Mouse (Mus musculus) limb, embryonic 15.5 days (tissue): Measurements from ENCODE around the gene Fut11. TPM values are rescaled to one million over a fixed set of nuclear protein-coding genes. Genes with fewer than 3 reads are reported as not detected.
"Not testable (repeated sequence)": the region's sequence is repeated elsewhere in the genome, so short reads cannot be mapped to it uniquely, and the experiment has no call there.

Experiments used
- ATAC-seq: fragments of 200-750 bp; cut with Nextera tagmentation; 2 replicates; pipeline ENCODE4 v1.8.0; 2017; ENCODE audit warnings: low read depth, moderate TSS enrichment; ENCODE audit not compliant: insufficient number of reproducible peaks, low FRiP score, low TSS enrichment
- H3K27ac ChIP-seq: fragments of 300-500 bp; sonication (generic); 2 replicates; pipeline ENCODE4 v1.5.1; 2015; ENCODE audit warnings: moderate library complexity, mild to moderate bottlenecking, inconsistent platforms
- H3K27me3 ChIP-seq: fragments of 300-500 bp; sonication (generic); 2 replicates; pipeline ENCODE4 v1.6.1; 2015; ENCODE audit warnings: inconsistent platforms
- H3K36me3 ChIP-seq: fragments of 300-500 bp; sonication (generic); 2 replicates; pipeline ENCODE4 v1.6.1; 2015; ENCODE audit warnings: inconsistent platforms
- H3K4me1 ChIP-seq: fragments of 300-500 bp; sonication (generic); 2 replicates; pipeline ENCODE4 v1.6.1; 2015; ENCODE audit warnings: inconsistent platforms
- H3K4me2 ChIP-seq: fragments of 300-500 bp; sonication (generic); 2 replicates; pipeline ENCODE4 v1.6.1; 2015; ENCODE audit warnings: mild to moderate bottlenecking, inconsistent platforms
- H3K4me3 ChIP-seq: fragments of 300-500 bp; sonication (generic); 2 replicates; pipeline ENCODE4 v1.5.1; 2015; ENCODE audit warnings: mild to moderate bottlenecking, inconsistent platforms
- H3K9ac ChIP-seq: fragments of 300-500 bp; sonication (generic); 2 replicates; pipeline ENCODE4 v1.6.1; 2015; ENCODE audit warnings: inconsistent platforms
- H3K9me3 ChIP-seq: fragments of 300-500 bp; sonication (generic); 2 replicates; pipeline ENCODE4 v1.6.1; 2016; ENCODE audit warnings: inconsistent platforms
- WGBS: fragments of 180-500 bp; shearing (Covaris S2); methylation state at CpG from one replicate; pipeline ENCODE4 v1.1.7; 2015; 5-methylcytosine and 5-hydroxymethylcytosine counted together
- polyA plus RNA-seq: library from polyadenylated mRNA; unstranded; fragments of >200 nt; fragmentation: Nextera tagmentation; extraction: Ambion mirVana; gene quantifications from 2 replicates; pipeline ENCODE4 v1.2.1, GENCODE M21; 2015

The Fut11 gene
- polyA plus RNA-seq, 1 experiment from 2014 or later: 31.9 TPM

- peaks cover 34% of the 10 kb centered on the region for H3K4me1 ChIP-seq
- peak; percentile 28; the same call in 1 of the 2 replicates for ATAC-seq
- H3K36me3 ChIP-seq: peaks cover 29% of the 10 kb centered on the region
- no peaks in the 10 kb centered on the region for H3K27me3 ChIP-seq
- WGBS: 8% methylated on average over 15 of the region's 15 CpGs
- peak overlapping the region; percentile 73 for H3K4me3 ChIP-seq
- peak overlapping the region; percentile 74 for H3K9ac ChIP-seq
- H3K9me3 ChIP-seq: no peaks in the 10 kb centered on the region
- peak overlapping the region; percentile 55 for H3K4me2 ChIP-seq
- H3K27ac ChIP-seq: peak overlapping the region; percentile 93
Measured at GRCm38 (mm10) chr14:20702096-20702740, 7.5 kb downstream of the Fut11 start.

- Histone ChIP-seq H3K4me1 (peaks cover 29% of the 10 kb centered on the region), H3K27me3 (no peaks in the 10 kb centered on the region), H3K36me3 (peaks cover 26% of the 10 kb centered on the region), H3K9ac (peak within 1 kb of the TSS; percentile 74), H3K4me2 (peak within 1 kb of the TSS; percentile 55), H3K4me3 (peak within 1 kb of the TSS; percentile 73), H3K27ac (peak within 1 kb of the TSS; percentile 93), H3K9me3 (no peaks in the 10 kb centered on the region)
- ATAC-seq: peak; percentile 57; the same call in 1 of the 2 replicates
- under 1% methylated on average over 61 of the region's 61 CpGs for WGBS
Measured at GRCm38 (mm10) chr14:20702741-20703381, 8.1 kb downstream of the Fut11 start, which contains the start of gene Chchd1. TSS of gene Chchd1 (plus strand) at chr14:20703006.

- peaks cover 28% of the 10 kb centered on the region for H3K4me1 ChIP-seq
- peak overlapping the region; percentile 93 for H3K27ac ChIP-seq
- WGBS: 8% methylated on average over 8 of the region's 8 CpGs
- H3K4me2 ChIP-seq: peak overlapping the region; percentile 55
- H3K27me3 ChIP-seq, ATAC-seq, H3K9me3 ChIP-seq: not testable (repeated sequence)
- peaks cover 24% of the 10 kb centered on the region for H3K36me3 ChIP-seq
- peak overlapping the region; percentile 73 for H3K4me3 ChIP-seq
- H3K9ac ChIP-seq: peak overlapping the region; percentile 74
Measured at GRCm38 (mm10) chr14:20703461-20703860, 8.7 kb downstream of the Fut11 start.

- peaks cover 42% of the 10 kb centered on the region for H3K36me3 ChIP-seq
- no peaks in the 10 kb centered on the region for H3K27me3 ChIP-seq
- WGBS: under 1% methylated on average over 80 of the region's 80 CpGs
- H3K4me1 ChIP-seq: peaks cover 24% of the 10 kb centered on the region
- peak within 1 kb of the TSS; percentile 99 for H3K4me3 ChIP-seq
- peak within 1 kb of the TSS; percentile 73 for H3K4me2 ChIP-seq
- no peaks in the 10 kb centered on the region for H3K9me3 ChIP-seq
- peak within 1 kb of the TSS; percentile 99 for H3K9ac ChIP-seq
- H3K27ac ChIP-seq: peak within 1 kb of the TSS; percentile 91
- peak; percentile 93 for ATAC-seq
Measured at GRCm38 (mm10) chr14:20707201-20708190, 12.7 kb downstream of the Fut11 start, which contains the start of gene Zswim8. TSS of gene Zswim8 (plus strand) at chr14:20707552.

- Histone ChIP-seq H3K9ac (peak overlapping the region; percentile 99), H3K9me3 (no peaks in the 10 kb centered on the region), H3K27me3 (no peaks in the 10 kb centered on the region), H3K27ac (peak overlapping the region; percentile 91), H3K36me3 (peaks cover 49% of the 10 kb centered on the region), H3K4me1 (peaks cover 24% of the 10 kb centered on the region), H3K4me2 (peak overlapping the region; percentile 73), H3K4me3 (peak overlapping the region; percentile 99)
- no peak for ATAC-seq
- 5% methylated on average over 10 of the region's 10 CpGs for WGBS
Measured at GRCm38 (mm10) chr14:20708239-20708638, 13.5 kb downstream of the Fut11 start.

- Histone ChIP-seq H3K27ac (no peak overlapping the region), H3K9me3 (no peaks in the 10 kb centered on the region), H3K36me3 (peaks cover 91% of the 10 kb centered on the region), H3K9ac (no peak overlapping the region), H3K4me1 (peaks cover 11% of the 10 kb centered on the region), H3K27me3 (no peaks in the 10 kb centered on the region), H3K4me2 (no peak overlapping the region), H3K4me3 (no peak overlapping the region)
- no peak for ATAC-seq
- WGBS: 80% methylated on average over 11 of the region's 11 CpGs
Measured at GRCm38 (mm10) chr14:20713832-20714231, 19.1 kb downstream of the Fut11 start.

GRCm38 (mm10) chr14:20718443-20718842, 23.7 kb downstream of the Fut11 start:
- Histone ChIP-seq H3K9ac (no peak overlapping the region), H3K27me3 (no peaks in the 10 kb centered on the region), H3K4me3 (no peak overlapping the region), H3K27ac (no peak overlapping the region), H3K36me3 (peaks cover 95% of the 10 kb centered on the region), H3K4me2 (no peak overlapping the region), H3K9me3 (no peaks in the 10 kb centered on the region), H3K4me1 (no peaks in the 10 kb centered on the region)
- no peak for ATAC-seq
- WGBS: 93% methylated on average over 10 of the region's 10 CpGs

- H3K27ac ChIP-seq: no peak overlapping the region
- no peak overlapping the region for H3K9ac ChIP-seq
- H3K4me3 ChIP-seq: no peak overlapping the region
- H3K9me3 ChIP-seq: no peaks in the 10 kb centered on the region
- no peak for ATAC-seq
- 86% methylated on average over 12 of the region's 12 CpGs for WGBS
- 0 out of 2 replicates have a peak, but pooled peaks cover 3% of the 10 kb centered on the region for H3K4me1 ChIP-seq
- H3K36me3 ChIP-seq: peaks cover 94% of the 10 kb centered on the region
- H3K4me2 ChIP-seq: no peak overlapping the region
- H3K27me3 ChIP-seq: no peaks in the 10 kb centered on the region
Measured at GRCm38 (mm10) chr14:20719767-20720166, 25.0 kb downstream of the Fut11 start.

GRCm38 (mm10) chr14:20721371-20721770, 26.6 kb downstream of the Fut11 start:
- H3K27ac ChIP-seq: no peak overlapping the region
- no peaks in the 10 kb centered on the region for H3K27me3 ChIP-seq

GRCm38 (mm10) chr14:20723006-20723405, 28.2 kb downstream of the Fut11 start:
- Histone ChIP-seq H3K27me3 (no peaks in the 10 kb centered on the region), H3K4me1 (peaks cover 9% of the 10 kb centered on the region; the same call in 1 of the 2 replicates), H3K9me3 (no peaks in the 10 kb centered on the region), H3K27ac (no peak overlapping the region), H3K4me3 (no peak overlapping the region), H3K9ac (no peak overlapping the region), H3K4me2 (no peak overlapping the region), H3K36me3 (peaks cover 92% of the 10 kb centered on the region)
- no peak for ATAC-seq
- WGBS: 90% methylated on average over 12 of the region's 12 CpGs

More at GRCm38 (mm10) chr14:20721371-20721770, 26.6 kb downstream of the Fut11 start:
- 86% methylated on average over 4 of the region's 4 CpGs for WGBS
- no peak overlapping the region for H3K4me2 ChIP-seq
- peaks cover 9% of the 10 kb centered on the region; the same call in 1 of the 2 replicates for H3K4me1 ChIP-seq
- no peak for ATAC-seq
- peaks cover 93% of the 10 kb centered on the region for H3K36me3 ChIP-seq
- no peak overlapping the region for H3K9ac ChIP-seq
- H3K4me3 ChIP-seq: no peak overlapping the region
- no peaks in the 10 kb centered on the region for H3K9me3 ChIP-seq

- Histone ChIP-seq H3K9ac (no peak overlapping the region), H3K4me3 (no peak overlapping the region), H3K4me2 (no peak overlapping the region), H3K36me3 (peaks cover 92% of the 10 kb centered on the region), H3K9me3 (no peaks in the 10 kb centered on the region), H3K4me1 (peaks cover 9% of the 10 kb centered on the region; the same call in 1 of the 2 replicates), H3K27me3 (no peaks in the 10 kb centered on the region), H3K27ac (no peak overlapping the region)
- WGBS: 12% methylated on average over 5 of the region's 5 CpGs
- no peak for ATAC-seq
Measured at GRCm38 (mm10) chr14:20724043-20724442, 29.3 kb downstream of the Fut11 start.
